Mouse (Mus musculus): ENCODE results near the gene Lrp8. TPM values are rescaled to one million over a fixed set of nuclear protein-coding genes. Genes with fewer than 3 reads are reported as not detected.

Gene Lrp8
- total RNA-seq, 1 experiment from 2014 or later, result 2.8 TPM

- peak; percentile 60 for ATAC-seq (ENCODE audit: extremely low read depth, insufficient number of reproducible peaks, low FRiP score, poor library complexity, severe bottlenecking)
Measured at GRCm38 (mm10) chr4:107803351-107804106, 1.5 kb downstream of the Lrp8 start.

DNA sequence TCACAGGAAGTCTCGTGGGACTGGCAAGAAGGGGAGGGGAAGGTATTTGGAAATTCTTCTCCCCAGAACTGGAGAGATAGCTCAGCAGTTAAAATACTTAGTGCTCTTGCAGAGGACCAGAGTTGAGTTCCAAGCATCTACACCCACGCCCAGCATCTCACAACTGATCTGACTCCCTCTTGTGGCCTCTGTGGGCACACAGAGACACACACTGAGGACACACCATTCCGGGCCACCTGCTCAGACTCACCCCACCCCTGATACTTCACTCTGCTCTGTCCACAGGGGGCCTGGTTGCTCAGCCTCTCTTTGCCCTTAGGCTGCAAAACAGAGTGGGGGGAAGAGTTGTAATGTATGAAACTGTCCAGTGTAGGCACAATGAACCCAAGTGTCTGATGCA is 3.4 kb downstream of the Lrp8 start:
- no peak for ATAC-seq (ENCODE audit: extremely low read depth, insufficient number of reproducible peaks, low FRiP score, poor library complexity, severe bottlenecking)

DNA sequence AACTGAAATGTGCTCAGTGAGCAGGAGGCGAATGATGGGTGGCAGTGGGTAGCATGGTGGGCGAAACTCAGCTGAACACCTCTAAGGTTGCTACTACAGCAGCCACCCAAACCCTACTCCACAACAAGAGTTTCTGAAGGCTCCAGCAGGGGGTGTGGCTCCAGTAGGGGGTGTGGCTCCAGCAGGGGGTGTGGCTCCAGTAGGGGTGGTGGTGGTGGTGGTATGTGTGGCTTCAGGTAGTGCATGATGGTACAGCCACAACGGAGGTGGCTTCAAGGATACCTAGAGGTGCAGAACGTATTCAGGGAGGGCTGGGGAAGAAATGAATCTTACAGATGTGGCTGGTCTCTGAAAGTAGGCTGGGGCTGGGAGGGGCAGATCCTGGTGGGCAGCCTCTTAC is 5.7 kb downstream of the Lrp8 start:
- ATAC-seq (ENCODE audit: extremely low read depth, insufficient number of reproducible peaks, low FRiP score, poor library complexity, severe bottlenecking), result no peak

GRCm38 (mm10) chr4:107808655-107809054 is 6.6 kb downstream of the Lrp8 start:
- no peak for ATAC-seq (ENCODE audit: extremely low read depth, insufficient number of reproducible peaks, low FRiP score, poor library complexity, severe bottlenecking)

DNA sequence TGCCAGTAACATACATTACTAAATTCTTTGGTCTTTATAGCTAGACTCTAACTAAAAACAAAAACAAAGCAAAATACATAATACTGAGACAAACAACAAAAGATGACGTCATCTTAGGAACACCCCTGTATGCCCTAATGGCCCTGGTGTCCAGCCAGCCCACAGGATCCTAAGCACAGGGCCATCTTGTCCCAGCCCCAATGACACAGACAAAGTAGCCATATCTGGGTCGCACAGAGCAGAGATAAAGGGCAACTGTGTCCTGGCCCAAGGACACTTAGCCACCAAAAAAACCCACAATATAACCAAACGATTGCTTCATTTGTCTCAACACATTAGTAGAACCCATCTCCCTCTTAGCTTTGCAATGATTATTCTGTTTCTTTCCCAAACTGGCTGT is 8.9 kb downstream of the Lrp8 start:
- ATAC-seq (ENCODE audit: extremely low read depth, insufficient number of reproducible peaks, low FRiP score, poor library complexity, severe bottlenecking), result no peak

- no peak for ATAC-seq (ENCODE audit: extremely low read depth, insufficient number of reproducible peaks, low FRiP score, poor library complexity, severe bottlenecking)
Measured at GRCm38 (mm10) chr4:107811716-107812330, 9.8 kb downstream of the Lrp8 start.

- no peak for ATAC-seq (ENCODE audit: extremely low read depth, insufficient number of reproducible peaks, low FRiP score, poor library complexity, severe bottlenecking)
Measured at GRCm38 (mm10) chr4:107812336-107812735, 10.3 kb downstream of the Lrp8 start.

GRCm38 (mm10) chr4:107816459-107816858 is 14.4 kb downstream of the Lrp8 start:
- no peak for ATAC-seq (ENCODE audit: extremely low read depth, insufficient number of reproducible peaks, low FRiP score, poor library complexity, severe bottlenecking)

- no peak for ATAC-seq (ENCODE audit: extremely low read depth, insufficient number of reproducible peaks, low FRiP score, poor library complexity, severe bottlenecking)
Measured at GRCm38 (mm10) chr4:107817463-107817862, 15.4 kb downstream of the Lrp8 start.

DNA sequence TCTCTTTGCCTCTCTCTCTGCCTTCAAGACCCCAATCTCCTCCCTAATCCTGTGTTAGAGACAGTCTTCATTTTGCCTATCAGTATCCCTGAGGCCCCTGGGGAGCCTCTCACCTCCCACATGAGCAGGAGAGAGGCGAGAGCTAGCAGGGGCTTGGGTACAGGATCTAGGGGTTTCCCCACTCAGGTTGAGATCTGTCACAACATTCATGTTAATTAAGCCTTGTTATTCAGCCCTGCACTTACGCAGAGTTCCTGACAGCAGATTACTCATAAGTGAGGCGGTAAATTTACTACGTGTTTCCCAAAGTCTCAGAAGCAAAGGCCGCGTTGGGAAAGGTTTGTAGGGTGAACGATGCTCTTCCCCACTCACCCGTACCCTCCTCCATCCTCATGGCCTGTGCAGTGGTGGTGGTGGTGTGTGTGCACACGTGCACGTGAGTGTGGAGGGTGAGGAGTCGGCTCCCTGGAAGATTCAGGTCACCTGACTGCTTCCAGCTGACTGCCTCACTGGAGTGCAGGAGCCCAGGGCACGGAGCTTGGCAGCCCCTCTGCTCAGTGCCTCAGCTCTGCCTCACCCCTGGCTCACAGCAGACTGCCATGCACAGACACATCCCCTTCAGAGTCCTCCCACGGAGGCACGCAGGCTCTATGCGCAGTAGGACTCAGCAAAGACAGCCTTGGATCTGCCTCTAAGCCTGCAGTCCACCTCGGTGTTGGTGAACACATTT is 18.1 kb downstream of the Lrp8 start:
- no peak for ATAC-seq (ENCODE audit: extremely low read depth, insufficient number of reproducible peaks, low FRiP score, poor library complexity, severe bottlenecking)

- ATAC-seq (ENCODE audit: extremely low read depth, insufficient number of reproducible peaks, low FRiP score, poor library complexity, severe bottlenecking), result no peak
Measured at GRCm38 (mm10) chr4:107820856-107821619, 19.0 kb downstream of the Lrp8 start.

DNA sequence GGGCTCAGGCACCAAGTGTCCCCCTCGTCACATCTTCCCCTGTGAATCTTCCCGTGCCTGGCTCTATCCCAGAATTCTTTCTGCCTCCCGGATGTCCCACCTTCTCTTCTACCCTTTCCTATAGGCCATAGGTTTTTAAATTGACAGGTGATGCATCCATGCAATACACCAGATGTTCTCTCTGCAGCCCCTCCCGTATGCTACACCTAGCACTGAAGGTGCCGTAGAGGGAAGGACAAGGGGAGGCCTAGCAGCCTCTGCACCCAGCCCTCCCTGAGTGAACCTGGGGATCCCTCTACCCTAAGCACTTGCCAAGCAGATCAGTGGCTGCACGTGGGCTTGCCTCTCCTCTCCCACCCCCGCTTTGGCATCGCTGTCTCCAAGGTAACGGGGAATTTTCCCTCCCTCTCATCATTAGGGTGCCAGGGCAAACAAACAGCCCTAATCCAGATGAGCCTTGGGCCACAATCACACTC is 20.9 kb downstream of the Lrp8 start:
- no peak for ATAC-seq (ENCODE audit: extremely low read depth, insufficient number of reproducible peaks, low FRiP score, poor library complexity, severe bottlenecking)

DNA sequence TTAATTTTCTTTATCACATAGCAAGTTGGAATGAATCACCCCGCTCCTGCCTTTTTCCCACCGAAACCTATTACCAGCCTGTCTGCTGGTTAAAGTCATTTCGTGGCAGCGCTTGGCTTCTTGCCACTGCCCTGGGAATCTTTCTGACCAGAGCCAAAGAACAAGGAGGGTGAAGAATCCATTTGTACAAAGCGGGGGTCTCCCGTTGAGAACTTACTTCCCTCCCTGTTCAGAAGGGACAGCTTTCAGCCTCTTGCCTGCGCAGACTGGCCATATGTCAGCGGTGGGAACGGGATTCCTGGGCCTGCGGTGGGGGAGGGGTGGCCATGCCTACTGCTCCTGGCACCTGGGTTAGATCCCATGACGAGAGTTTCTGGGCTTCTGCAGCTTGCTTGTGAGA is 21.4 kb downstream of the Lrp8 start:
- no peak for ATAC-seq (ENCODE audit: extremely low read depth, insufficient number of reproducible peaks, low FRiP score, poor library complexity, severe bottlenecking)

DNA sequence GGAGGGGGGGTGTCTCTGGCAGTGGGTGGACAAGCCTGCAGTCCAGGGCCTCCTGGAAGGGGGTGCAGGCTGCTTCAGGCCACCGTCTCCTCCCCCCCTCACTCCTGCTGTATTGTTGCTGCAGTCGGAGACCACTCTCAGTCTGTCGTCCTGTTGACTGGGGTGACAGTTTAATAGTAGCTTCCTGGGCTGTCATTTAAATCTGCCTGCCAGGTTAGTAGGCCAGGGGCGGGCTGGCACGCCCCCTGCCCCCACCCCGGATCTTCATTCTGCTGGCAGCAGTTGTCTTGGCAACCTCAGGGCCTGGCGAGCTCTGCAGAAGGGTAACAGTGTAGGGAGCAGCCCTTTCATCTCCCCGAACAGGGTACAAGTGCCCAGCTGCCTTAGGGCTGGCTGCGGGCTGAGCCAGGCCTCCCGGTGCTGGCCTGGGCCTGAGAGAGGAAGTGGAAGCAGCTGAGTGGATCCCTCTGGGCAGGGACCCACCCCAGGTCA is 26.7 kb downstream of the Lrp8 start:
- ATAC-seq (ENCODE audit: extremely low read depth, insufficient number of reproducible peaks, low FRiP score, poor library complexity, severe bottlenecking), result no peak

- no peak for ATAC-seq (ENCODE audit: extremely low read depth, insufficient number of reproducible peaks, low FRiP score, poor library complexity, severe bottlenecking)
Measured at GRCm38 (mm10) chr4:107829675-107830074, 27.6 kb downstream of the Lrp8 start.

DNA sequence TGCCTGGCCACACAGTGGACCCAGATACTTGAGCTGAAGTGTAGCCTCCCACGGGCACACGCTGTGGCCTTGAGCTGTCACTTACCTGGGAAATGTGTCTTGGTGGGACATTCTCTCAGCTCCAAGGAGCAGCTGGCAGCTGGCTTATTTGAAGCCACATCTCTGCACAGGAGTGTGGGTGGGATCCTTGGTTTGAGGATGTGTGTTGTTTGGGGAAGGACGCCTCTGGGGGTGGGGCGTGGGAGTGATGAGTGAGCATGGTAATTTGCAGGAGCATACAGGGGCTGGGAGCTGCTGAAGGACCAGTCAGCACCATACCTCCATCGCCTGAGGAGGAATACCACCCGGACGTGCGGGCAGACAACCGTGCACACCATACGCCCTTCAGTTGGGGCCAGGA is 28.1 kb downstream of the Lrp8 start:
- no peak for ATAC-seq (ENCODE audit: extremely low read depth, insufficient number of reproducible peaks, low FRiP score, poor library complexity, severe bottlenecking)

DNA sequence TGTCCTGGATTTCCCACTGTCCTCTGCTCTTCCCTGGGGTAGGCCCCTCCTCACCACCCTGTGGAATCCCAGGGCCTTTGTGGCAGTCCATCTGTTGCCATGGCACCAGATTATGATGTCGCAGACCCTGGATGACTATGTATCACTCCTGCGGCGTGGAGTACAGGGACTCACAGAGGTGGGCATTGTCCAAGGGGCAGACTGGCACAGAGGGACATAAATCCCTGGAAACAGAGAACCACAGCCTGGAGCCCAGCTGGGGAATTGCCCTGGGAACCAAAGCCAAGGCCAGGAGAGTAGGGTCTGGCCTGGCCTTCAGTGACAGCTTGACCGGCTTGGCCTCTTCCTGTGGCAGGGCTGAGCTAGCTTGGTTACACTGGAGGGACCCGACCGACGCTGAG is 28.8 kb downstream of the Lrp8 start:
- no peak for ATAC-seq (ENCODE audit: extremely low read depth, insufficient number of reproducible peaks, low FRiP score, poor library complexity, severe bottlenecking)

DNA sequence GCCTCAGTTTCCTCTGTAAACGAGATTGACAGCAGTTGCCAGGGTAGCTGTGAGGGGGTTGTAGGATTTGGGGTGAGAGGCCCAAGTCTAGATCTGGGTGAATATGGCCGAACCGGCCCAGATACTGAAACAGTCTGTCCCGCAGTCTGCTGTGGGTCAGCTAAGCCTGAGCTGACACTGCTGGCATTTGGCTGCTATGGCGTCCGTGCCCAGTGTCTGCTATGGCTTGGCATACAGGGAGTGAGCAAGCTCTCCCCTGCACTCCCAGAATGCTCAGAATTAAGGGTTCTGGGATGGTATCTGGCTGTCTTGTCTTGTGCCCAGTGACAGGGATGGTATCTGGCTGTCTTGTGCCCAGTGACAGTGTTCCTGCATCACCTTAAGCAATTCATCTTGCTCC is 29.6 kb downstream of the Lrp8 start:
- ATAC-seq (ENCODE audit: extremely low read depth, insufficient number of reproducible peaks, low FRiP score, poor library complexity, severe bottlenecking), result no peak

DNA sequence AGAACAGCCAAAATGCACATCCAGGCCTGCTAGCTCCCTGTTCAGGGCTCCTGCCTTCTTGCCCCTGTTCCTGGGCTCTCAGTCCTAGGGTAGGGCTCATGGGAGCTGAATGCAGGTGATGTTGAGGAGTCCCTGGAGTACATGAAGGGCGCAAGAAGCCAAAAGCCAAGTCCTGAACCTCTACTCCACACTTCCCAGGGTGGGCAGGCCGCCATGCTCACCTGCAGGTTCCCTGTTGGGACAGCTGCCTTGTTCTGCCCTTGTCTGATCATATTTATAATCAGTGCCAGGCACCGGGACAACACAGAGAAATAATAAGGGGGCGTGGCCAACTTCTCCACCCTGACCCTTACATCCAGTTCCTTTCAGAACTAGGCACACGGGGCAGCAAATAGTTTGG is 31.5 kb downstream of the Lrp8 start:
- no peak for ATAC-seq (ENCODE audit: extremely low read depth, insufficient number of reproducible peaks, low FRiP score, poor library complexity, severe bottlenecking)

Measured in neutrophil, adult 5-6 weeks (primary cell).